In the genomic region with DNA sequence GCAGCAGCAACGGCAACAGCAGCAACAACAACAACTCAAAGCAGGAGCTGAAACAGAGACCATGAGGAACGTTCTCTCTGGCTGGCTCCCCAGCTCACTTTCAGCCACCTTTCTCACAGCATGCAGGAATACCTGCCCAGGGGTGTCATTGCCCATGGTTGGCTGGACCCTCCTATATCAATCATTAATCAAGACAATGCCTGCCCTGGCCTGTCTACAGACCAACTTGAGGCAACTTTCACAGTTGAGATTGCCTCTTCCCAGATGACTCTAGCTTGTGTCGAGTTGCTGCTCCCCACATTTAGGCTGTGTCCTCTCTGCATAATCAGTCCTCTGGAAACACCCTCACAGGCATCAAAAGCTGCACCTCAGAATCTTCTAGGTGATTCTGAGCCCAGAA, we compare ENCODE assay signal across 25 mouse cellular contexts. TPM values are rescaled to one million over a fixed set of nuclear protein-coding genes. Genes with fewer than 3 reads are reported as not detected.
DNase-seq lines count a peak whose midpoint lies in the region; ATAC-seq and TF ChIP-seq lines count a peak whose summit lies in the region.
"Had no signal": no experiment of that assay in that cellular context is flagged by ENCODE, and none has a peak within 500 bp of the region (broad histone marks: within the 10 kb centered on the region; RNA-seq: fewer than 3 reads in every experiment).

No protein-coding gene starts in this region.

- TF ChIP-seq CTCF in heart, postnatal 0 days (IDR thresholded peaks at IDR 0.05; ENCODE audit: low read depth), result no peak
- TF ChIP-seq CTCF in heart, adult 2 months (IDR thresholded peaks at IDR 0.05), result no peak

- H3K4me1 ChIP-seq in heart, embryonic 12.5 days (replicated peaks), result peaks cover 41% of the 10 kb centered on the region
- H3K4me1 ChIP-seq in heart, postnatal 0 days (ENCODE audit: control insufficient read depth, insufficient read depth), result peaks cover 38% of the 10 kb centered on the region
- peaks cover 24% of the 10 kb centered on the region for H3K4me1 ChIP-seq in heart, adult 2 months (ENCODE audit: control insufficient read depth, insufficient read depth, low read length)
- peaks cover 21% of the 10 kb centered on the region for H3K4me1 ChIP-seq in kidney, embryonic 15.5 days

- no peak overlapping the region for H3K9ac ChIP-seq in heart, embryonic 12.5 days
- H3K9ac ChIP-seq in heart, postnatal 0 days (replicated peaks; ENCODE audit: low read depth, low read length), result no peak overlapping the region
- no peak overlapping the region for H3K9ac ChIP-seq in heart, adult 2 months (ENCODE audit: low read depth, low read length)
- H3K9ac ChIP-seq in kidney, embryonic 15.5 days, result no peak overlapping the region
- H3K9ac ChIP-seq: embryonic facial prominence, embryonic 12.5 days; forebrain, embryonic 13.5 days had no signal

- H3K36me3 ChIP-seq in heart, embryonic 12.5 days, result peaks cover 16% of the 10 kb centered on the region
- no peaks in the 10 kb centered on the region for H3K36me3 ChIP-seq in heart, postnatal 0 days (replicated peaks; ENCODE audit: control insufficient read depth, insufficient read depth, low read length)
- peaks cover 5% of the 10 kb centered on the region for H3K36me3 ChIP-seq in heart, adult 2 months (ENCODE audit: control insufficient read depth, insufficient read depth, low read length)
- no peaks in the 10 kb centered on the region for H3K36me3 ChIP-seq in kidney, embryonic 15.5 days
- H3K36me3 ChIP-seq: embryonic facial prominence, embryonic 10.5 days; embryonic facial prominence, embryonic 12.5 days; G1E had no signal

- no peak overlapping the region for H3K27ac ChIP-seq in heart, embryonic 12.5 days (ENCODE audit: poor library complexity, severe bottlenecking)
- 0 out of 2 replicates have a peak overlapping the region, but pooled peaks have one; percentile 8 for H3K27ac ChIP-seq in heart, postnatal 0 days (ENCODE audit: low read depth)
- H3K27ac ChIP-seq in heart, adult 2 months, result no peak overlapping the region
- peak overlapping the region; percentile 55 for H3K27ac ChIP-seq in kidney, embryonic 15.5 days
- H3K27ac ChIP-seq: embryonic facial prominence, embryonic 10.5 days; embryonic facial prominence, embryonic 12.5 days; forebrain, embryonic 13.5 days had no signal

- no peak overlapping the region for H3K4me2 ChIP-seq in heart, embryonic 12.5 days
- H3K4me2 ChIP-seq in heart, postnatal 0 days (ENCODE audit: low read depth, low read length), result no peak overlapping the region
- no peak overlapping the region for H3K4me2 ChIP-seq in kidney, embryonic 15.5 days
- H3K4me2 ChIP-seq: embryonic facial prominence, embryonic 12.5 days; forebrain, embryonic 13.5 days had no signal

- peak; percentile 62 for DNase-seq in heart, adult 11 months
- no peak for DNase-seq in heart, postnatal 0 days (ENCODE audit: low spot score)
- DNase-seq in heart, adult 2 months, result no peak
- DNase-seq in kidney, postnatal 10 days, result no peak
- peak; percentile 14 for DNase-seq in kidney, postnatal 14 days
- DNase-seq in kidney, postnatal 25 days, result no peak
- DNase-seq: adrenal gland, adult 8-10 months; adrenal gland, postnatal 14 days; adrenal gland, postnatal 36 days; B cell, adult 2 months; cerebellum, adult 11-12 months; cerebellum, adult 2 months; cerebellum, adult 9-10 months; cerebellum, postnatal 10 days; cerebellum, postnatal 25 days had no signal

- no peak overlapping the region for H3K4me3 ChIP-seq in heart, embryonic 12.5 days
- no peak overlapping the region for H3K4me3 ChIP-seq in heart, postnatal 0 days (ENCODE audit: low read depth, low read length)
- H3K4me3 ChIP-seq in heart, adult 2 months, result no peak overlapping the region
- H3K4me3 ChIP-seq in kidney, embryonic 15.5 days (replicated peaks), result no peak overlapping the region
- H3K4me3 ChIP-seq: embryonic facial prominence, embryonic 10.5 days; embryonic facial prominence, embryonic 12.5 days; forebrain, embryonic 13.5 days had no signal

- H3K27me3 ChIP-seq in heart, embryonic 12.5 days (replicated peaks), result no peaks in the 10 kb centered on the region
- H3K27me3 ChIP-seq in heart, postnatal 0 days (ENCODE audit: control insufficient read depth, insufficient read depth, low read length), result no peaks in the 10 kb centered on the region
- no peaks in the 10 kb centered on the region for H3K27me3 ChIP-seq in heart, adult 2 months (ENCODE audit: control insufficient read depth, insufficient read depth, low read length)
- H3K27me3 ChIP-seq in kidney, embryonic 15.5 days, result no peaks in the 10 kb centered on the region
- H3K27me3 ChIP-seq: CH12.LX; embryonic facial prominence, embryonic 12.5 days; forebrain, embryonic 13.5 days had no signal

- peaks cover 4% of the 10 kb centered on the region; the same call in 1 of the 2 replicates for H3K9me3 ChIP-seq in heart, embryonic 12.5 days (replicated peaks)
- H3K9me3 ChIP-seq in heart, postnatal 0 days (replicated peaks; ENCODE audit: control insufficient read depth, low read length), result no peaks in the 10 kb centered on the region
- H3K9me3 ChIP-seq in kidney, embryonic 15.5 days (replicated peaks), result no peaks in the 10 kb centered on the region
- H3K9me3 ChIP-seq: embryonic facial prominence, embryonic 12.5 days; G1E had no signal

- ATAC-seq in heart, embryonic 12.5 days (ENCODE audit: insufficient number of reproducible peaks, low FRiP score), result no peak
- ATAC-seq in heart, postnatal 0 days (ENCODE audit: insufficient read depth, low read depth), result no peak
- peak; percentile 74; the same call in 1 of the 2 replicates for ATAC-seq in kidney, embryonic 15.5 days (replicated peaks; ENCODE audit: low FRiP score)
- ATAC-seq: activated CD4-positive, CD25-positive, alpha-beta regulatory T cell, adult 4 months; CD4-positive, CD25-positive, alpha-beta regulatory T cell, adult 4 months; forebrain, embryonic 13.5 days; Patski had no signal

- TF ChIP-seq POLR2A in heart, adult 2 months (IDR thresholded peaks at IDR 0.05; ENCODE audit: insufficient read depth, low read depth, low read length), result no peak

- no peak for TF ChIP-seq EP300 in heart, postnatal 0 days (IDR thresholded peaks at IDR 0.05; ENCODE audit: low read depth)
- no peak for TF ChIP-seq EP300 in heart, adult 2 months (IDR thresholded peaks at IDR 0.05; ENCODE audit: insufficient read depth, low read depth, low read length)

- H3K79me2 ChIP-seq in heart, adult 2 months (replicated peaks; ENCODE audit: control insufficient read depth, insufficient read depth, low read length), result peaks cover 2% of the 10 kb centered on the region

- intact Hi-C loops in heart, adult 2 months (cut with DNase I), result no loop called here

- WGBS in heart, embryonic 12.5 days, result 75% methylated on average over 3 of the region's 3 CpGs
- 66% methylated on average over 3 of the region's 3 CpGs for WGBS in heart, postnatal 0 days
- WGBS in heart, adult 2 months, result 76% methylated on average over 3 of the region's 3 CpGs
- WGBS in kidney, embryonic 15.5 days, result 61% methylated on average over 3 of the region's 3 CpGs

RNA-seq across cellular contexts. Expression of a gene that starts 17.6 kb away (rescaled TPM):
- polyA plus RNA-seq in heart, embryonic 12.5 days (2016; fragmentation: Nextera tagmentation; extraction: Ambion mirVana), result 4.6 and 4.8 TPM in 2 replicates
- total RNA-seq in heart, postnatal 0 days (2014; rRNA removed; ENCODE audit: low replicate concordance), result 98.9 and 100 TPM in 2 replicates
- polyA plus RNA-seq in heart, postnatal 0 days (2015; fragmentation: Nextera tagmentation; extraction: Ambion mirVana), result 7.7 and 8.3 TPM in 2 replicates
- total RNA-seq in heart, adult 2 months (2021), result 10 to 100 TPM; 51.2 to 55.1 TPM
- 52.0 and 73.9 TPM in 2 replicates for polyA plus RNA-seq in heart, adult 2 months (2012; rRNA removed)
- 1.5 and 1.6 TPM in 2 replicates for polyA plus RNA-seq in kidney, embryonic 15.5 days (2015; fragmentation: Nextera tagmentation; extraction: Ambion mirVana)
- total RNA-seq: CH12.LX had no signal
- polyA plus RNA-seq: activated CD4-positive, CD25-positive, alpha-beta regulatory T cell, adult 4 months; CD4-positive, CD25-positive, alpha-beta regulatory T cell, adult 4 months; G1E had no signal

Comparison
In these comparisons a context has a peak if more than half of its experiments do, and no peak if none do; other contexts are left out.
1. DNase-seq: peak in heart, adult 11 months (single experiment) and kidney, postnatal 14 days (single experiment); none in heart, postnatal 0 days (single experiment), heart, adult 2 months (0 of 2), kidney, postnatal 10 days (single experiment) and kidney, postnatal 25 days (0 of 2).
2. H3K27ac ChIP-seq: peak in heart, postnatal 0 days (single experiment) and kidney, embryonic 15.5 days (single experiment); none in heart, embryonic 12.5 days (single experiment) and heart, adult 2 months (single experiment).